Mouse (Mus musculus) lung, postnatal 10 days (tissue): ENCODE measurements around the gene Tgfbr3.
A peak's percentile ranks its signal among the peaks of the same experiment; 100 is the strongest.

Source experiments
- DNase-seq: peaks from one replicate; pipeline ENCODE4 v3.0.0; 2021

Gene Tgfbr3

DNA sequence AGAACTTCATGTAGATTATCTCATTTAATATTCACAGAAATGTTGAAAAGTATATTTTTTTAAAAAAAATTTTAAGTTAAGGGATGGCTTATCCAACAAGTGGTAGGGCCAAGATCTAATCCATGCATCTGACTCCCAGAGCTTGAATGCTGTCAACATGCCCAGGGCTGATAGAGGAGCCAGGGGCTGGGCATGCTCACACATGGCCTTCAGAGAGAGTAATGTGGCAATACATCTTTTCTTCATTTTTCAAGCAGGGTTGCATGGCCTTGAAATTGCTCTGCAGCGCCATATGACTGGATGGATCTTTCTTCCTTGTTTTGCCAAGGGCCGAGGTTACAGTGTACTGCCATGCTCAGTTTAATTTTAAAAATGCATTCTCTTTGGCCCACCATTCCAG, 185.8 kb downstream of the Tgfbr3 start:
- no peak for DNase-seq

DNA sequence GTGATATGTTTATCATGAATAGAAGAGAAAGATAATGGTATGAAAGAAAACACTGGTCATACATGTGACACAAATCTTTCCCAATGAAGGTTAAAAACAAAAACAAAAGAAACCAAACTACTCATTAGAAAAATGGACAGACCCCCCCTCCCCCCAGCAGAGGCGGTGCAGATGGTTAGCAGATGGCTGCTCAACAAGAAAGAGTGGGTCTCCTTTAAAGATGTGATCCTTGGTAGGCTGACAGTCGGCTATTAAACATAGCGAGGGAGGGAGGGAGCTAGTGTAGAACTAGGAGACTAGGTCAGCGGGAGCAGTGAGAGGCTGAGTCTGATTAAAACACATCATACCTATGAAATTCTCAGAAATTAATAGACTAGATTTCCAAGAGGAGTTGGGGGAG, 186.5 kb downstream of the Tgfbr3 start:
- DNase-seq, result no peak

DNA sequence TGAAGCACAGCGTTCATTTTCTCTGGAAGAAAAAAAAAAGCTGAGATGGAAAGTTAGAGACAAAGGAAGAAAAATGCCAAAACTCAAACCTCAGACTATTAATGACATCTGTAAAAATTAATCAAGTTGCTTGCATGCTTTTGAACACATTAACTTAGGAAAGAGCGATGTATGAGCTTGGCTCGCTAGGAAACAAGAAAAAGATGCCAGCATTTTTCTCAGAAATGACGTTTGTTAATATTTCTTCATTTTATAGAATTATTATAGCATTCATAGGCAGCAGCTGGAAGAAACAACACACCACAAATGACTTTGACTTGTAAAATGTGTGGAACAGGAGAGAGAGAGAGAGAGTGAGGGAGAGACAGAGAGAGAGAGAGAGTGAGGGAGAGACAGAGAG, 187.7 kb downstream of the Tgfbr3 start:
- DNase-seq, result no peak

DNA sequence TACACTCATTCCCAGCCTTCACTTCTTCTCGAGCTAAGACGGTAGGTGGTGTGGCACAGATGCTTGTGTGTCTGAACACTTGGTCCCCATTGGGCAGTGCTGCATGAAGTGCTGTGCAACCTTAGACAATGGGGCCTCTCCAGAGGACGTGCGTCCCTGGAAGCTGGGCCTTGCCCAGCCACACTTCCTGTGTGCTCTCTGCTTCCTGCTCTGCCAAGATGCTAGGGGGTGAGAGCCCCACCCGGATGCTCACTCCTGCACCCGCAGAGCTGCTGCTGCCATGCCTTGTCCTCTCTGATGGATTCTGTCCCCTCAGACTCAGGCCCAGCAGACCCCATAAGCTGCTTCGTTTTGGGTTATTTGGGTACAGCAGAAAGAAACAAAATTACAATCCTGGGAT, 188.3 kb downstream of the Tgfbr3 start:
- DNase-seq, result peak; percentile 60

DNA sequence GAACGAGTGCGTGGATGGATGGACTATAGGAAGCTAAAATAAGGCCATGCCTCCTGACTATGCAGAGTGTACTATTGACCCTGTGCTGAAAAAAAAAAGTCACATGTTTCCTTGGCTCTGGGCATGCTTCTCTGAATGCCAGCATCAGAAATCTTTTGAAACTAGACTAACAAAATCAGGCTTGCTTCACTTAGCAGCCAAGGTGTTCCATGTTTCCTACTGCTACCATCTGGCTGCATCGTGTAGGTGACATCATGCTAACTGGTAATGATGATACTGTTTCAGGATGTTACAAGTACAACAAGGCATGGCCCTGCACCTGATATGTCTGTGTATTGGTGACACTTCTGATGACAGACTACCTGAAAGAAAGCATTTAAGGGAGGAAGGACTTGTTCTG, 189.8 kb downstream of the Tgfbr3 start:
- DNase-seq, result no peak

DNA sequence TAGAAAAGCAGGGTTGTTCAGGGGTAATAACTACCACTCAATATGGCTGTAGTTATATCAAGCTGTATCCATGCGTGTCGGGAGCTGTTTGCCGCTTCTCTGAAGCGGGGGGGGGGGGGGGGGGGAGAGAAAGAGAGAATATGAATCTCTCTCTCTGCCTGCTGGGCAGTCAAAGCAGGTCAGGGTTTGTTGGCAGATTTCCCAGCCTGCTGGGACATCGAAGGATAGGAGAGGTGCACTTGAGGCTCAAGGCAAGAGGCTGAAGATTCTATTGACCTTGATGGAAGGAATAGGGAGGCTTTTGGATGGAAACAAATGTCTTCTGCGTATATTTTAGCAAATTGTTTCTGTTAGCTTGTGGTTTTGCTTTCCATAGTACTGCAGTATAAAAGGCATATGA, 190.4 kb downstream of the Tgfbr3 start:
- no peak for DNase-seq

DNA sequence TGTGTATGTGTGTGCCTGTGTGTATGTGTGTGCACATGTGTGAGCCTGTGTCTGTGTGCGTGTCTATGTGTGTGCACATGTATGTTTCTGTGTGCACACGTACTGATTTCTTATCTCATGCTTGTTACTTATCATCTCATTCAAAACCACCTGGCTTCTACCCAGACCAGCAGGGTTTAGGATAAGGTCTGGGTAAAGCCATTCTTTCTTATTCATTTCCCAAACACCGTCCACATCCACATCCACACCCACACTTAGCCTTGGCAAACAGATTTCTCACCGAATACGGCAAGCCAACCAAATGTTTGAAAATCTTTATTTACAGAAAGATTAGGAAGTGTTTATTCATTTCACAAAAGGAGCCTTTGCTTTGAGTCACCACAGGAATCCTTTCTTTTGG, 191.4 kb downstream of the Tgfbr3 start:
- no peak for DNase-seq

DNA sequence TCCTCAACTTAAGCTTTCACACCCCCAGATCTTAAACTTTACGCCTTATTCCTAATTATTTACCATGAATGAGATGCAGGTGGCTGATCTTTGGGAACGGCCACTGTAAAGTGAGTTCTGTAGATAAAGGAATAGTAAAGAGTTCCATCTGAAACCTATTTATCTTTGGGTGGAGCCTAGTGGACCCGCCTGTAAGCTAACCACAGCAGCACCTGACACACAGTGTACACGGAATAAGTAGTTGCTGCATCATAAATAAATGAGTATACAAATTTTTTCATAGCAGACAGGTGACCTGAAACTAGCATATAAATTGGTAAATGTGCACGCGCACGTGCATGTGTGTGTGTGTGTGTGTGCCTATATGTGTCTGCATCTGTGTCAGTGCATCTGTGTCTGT, 192.1 kb downstream of the Tgfbr3 start:
- no peak for DNase-seq

DNA sequence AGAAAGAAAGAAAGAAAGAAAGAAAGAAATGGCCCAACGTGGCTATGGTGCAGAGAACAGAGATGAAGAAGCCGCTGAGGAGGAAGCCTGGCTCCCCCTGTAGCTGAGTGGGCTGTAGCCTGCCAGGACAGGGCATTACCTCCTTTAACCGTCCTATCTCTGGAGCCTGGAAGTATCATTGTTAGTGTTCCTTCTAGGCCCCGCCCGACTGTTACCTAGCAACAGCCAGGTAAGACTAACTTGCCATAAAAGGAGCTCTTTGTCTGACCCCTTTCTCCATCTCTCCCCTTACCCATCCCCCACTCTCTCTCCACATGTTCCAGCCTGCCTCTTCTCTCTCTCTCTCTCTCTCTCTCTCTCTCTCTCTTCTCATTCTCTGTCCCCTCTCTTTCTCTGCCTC, 195.2 kb downstream of the Tgfbr3 start:
- no peak for DNase-seq

DNA sequence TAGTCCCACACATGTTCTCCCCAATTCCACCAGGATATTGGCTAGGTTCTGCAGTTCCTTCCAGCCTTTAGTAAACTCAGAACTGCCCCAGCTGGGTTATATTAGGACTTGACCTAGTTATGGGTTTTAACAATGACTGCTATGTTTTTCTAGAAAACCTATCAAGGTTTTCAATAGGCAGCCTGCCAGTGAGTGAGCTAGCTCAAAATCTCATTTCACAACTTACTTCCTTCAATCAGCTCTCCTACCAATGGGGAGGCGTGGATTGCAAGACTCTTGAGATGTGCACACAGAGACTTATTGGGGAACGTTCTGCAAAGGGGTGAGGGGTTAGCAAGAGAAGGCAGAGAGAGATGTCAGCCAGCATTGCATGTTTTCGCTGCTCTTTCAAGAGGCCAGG, 196.2 kb downstream of the Tgfbr3 start:
- no peak for DNase-seq

DNA sequence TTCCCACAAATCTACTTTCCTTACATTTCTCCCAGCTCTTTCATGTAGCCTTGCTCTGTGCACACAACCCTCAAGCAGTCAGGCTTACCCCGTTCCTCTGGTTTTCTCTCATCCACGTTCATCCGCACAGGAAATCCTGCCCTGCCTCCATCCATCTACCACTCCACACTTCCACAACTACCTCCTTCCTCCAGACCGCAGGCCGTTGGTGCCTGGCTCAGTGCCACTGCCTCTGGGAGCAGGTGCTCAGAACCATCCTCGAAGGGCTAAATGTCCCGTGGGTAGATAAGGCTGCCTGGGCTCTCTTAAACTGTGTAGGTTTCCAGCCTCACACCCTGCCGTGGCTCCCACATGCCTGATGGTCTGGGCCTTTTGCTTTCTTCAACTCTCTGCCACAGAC, 197.3 kb downstream of the Tgfbr3 start:
- no peak for DNase-seq

DNA sequence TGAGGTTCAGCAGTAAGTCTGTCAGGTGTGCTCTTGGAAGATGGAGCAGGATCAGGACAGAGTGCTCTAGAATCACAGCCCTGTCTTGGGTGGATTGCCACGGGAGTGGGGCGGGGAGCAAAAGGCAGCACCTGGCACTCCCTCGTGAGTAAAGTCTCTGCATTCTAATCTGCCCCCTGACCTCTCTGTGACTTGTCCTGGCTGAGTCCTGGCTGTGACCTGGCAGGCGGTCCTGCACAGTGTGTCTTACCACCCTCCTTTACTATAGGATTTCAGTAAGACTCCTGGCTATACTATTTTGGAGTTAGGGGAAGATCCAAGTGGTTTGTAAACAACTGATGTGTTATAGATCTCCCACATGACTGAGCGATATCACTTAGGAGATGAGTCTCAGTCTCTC, 199.5 kb downstream of the Tgfbr3 start:
- no peak for DNase-seq

DNA sequence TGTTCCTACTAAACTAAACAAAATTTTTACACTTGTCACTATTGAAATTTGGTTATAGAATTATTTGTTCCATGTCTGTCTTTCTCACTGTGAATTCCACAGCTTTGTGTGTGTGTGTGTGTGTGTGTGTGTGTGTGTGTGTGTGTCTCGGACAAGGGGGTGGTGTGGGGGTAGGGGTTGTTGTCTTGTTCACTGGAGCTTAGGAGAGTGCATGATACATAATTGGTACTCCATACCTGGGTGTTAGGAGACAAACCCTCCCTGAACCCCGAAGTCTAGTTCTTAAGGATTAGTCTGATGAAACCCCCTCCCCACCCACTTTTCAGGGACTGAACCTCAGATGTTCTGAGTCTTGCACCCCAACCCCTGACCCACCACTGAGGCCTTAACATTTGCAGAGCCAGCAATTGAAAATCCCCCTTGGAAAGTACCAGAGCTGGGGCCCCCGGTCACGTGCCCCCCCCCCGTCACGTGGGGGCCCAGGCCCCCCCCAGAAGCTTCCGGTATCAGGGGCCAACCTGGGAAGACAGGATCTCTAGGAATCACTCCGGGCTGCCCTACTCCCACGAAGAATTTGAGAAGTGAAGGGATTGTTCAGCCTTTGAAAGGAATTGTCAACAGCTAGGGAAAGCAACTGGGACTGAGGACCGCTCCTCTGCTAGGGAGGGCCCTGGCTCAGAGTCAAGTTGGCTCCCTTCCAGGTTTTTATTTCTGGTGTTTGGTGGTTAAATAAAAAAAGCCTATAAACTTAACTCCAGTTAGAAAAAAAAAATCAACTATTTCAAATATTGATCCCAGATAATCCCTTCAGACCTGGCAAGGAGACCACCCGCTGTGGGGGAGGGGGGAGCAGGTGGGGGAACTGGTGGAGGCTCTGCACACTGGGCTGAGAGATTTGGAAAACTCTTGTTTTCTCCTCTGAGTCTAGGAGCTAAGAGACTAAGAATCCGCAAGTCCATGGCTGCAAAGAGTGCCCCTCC, 201.3 kb downstream of the Tgfbr3 start:
- DNase-seq, result peak; percentile 94

DNA sequence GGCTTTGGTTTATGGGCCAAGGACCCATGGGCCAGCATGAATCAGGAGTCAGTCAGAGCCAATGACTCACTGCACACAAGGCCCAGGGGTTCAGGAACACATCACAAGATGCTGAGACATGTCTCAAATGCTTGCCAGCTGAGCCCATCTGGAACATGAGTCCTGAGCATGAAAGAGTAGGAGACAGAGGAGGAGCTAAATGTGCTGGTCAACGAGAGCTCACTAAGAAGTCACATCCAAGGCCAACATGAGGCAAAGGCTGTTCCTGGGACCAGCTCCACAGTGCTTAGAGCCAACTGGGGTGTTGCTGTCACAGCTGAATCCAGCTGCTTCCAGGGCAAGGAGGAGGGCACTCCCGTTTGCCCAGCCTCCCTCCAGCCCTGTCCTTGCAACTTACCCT, 202.1 kb downstream of the Tgfbr3 start:
- DNase-seq, result peak; percentile 88

DNA sequence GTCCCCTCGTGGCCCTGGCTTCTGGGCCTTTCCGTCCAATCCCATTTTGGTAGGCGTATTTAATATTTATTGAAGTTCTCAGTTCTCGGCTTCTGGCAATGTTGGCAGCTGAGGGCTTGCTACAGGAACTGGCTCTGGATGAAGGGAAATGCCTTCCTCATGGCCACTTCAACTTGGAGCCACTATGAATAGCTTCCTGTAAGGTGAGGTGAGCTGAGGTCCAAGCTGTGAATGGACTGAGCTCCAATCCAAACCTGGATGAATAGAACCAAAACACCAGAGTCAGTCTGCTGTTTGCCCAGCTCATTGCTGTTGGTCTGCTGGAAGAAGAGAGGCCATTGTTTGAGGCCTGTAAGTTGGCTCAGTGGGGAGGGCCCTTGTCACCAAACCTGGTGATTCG, 203.3 kb downstream of the Tgfbr3 start:
- no peak for DNase-seq

DNA sequence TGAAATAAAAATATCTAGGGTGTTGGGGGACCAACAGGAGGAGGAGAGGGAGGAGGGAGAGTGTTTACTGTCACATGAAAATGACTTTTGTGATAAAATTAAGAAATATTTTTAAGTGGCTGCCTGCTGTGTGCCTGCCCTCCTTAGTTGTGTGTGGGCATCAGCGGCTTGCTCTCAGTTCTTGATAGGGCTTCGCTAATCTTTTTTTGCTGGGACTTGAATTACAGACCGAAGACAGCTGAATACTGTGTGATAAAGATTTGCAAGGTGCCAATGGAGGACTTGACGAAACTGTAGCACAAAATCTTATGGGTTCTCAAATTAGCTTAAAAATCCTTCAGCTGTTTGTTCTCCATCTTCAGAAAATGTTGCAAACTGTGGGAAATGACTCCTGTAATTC, 205.0 kb downstream of the Tgfbr3 start:
- no peak for DNase-seq

DNA sequence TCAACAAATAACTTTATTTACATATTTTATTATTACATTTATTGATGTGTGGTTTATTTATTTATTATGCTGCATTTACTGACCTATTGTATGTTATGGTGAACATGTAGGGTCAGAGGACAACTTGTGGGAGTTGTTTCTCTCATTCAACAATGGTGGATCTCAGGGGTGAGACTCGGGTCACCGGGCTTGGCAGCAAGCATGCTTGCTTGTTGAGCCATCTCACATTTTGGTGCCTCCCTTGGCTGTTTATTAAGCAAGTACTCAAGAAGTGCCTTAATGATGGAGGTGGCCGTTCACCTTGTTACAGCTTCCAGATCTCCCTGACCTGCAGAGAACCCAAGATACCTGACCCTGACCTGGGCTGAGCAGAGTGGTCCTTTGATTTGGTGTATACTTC, 207.4 kb downstream of the Tgfbr3 start:
- no peak for DNase-seq

DNA sequence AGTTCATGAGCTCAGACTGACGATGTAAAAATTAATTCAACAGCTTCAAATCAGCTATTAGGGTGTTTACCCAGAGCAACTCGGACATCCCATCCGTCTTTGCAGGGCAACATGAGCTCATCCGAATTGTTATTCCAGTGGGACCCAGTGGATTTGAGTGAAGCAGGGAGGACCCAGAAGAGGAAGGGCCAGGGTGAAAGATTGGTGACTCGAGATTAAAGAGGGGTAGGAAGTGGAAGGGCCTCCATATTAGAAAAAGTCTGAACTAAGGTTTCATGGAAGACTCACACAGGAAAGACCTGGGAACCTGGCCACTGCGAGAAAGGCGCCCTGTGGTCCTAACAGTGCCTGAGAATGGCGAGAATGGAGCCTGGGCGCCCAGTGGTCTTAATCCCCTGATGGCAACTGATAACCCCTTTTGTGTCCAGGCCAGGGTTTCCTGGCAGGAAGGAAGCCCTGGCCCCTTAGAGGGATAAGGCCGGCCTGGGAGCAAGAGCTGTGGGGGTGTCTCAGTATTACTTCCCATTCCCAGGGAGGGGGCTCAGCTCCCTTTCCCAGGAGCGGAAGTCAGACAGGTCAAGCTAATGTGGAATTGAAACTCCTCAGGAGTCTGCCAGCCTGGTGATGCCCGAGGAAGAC, 208.3 kb downstream of the Tgfbr3 start:
- DNase-seq, result no peak

DNA sequence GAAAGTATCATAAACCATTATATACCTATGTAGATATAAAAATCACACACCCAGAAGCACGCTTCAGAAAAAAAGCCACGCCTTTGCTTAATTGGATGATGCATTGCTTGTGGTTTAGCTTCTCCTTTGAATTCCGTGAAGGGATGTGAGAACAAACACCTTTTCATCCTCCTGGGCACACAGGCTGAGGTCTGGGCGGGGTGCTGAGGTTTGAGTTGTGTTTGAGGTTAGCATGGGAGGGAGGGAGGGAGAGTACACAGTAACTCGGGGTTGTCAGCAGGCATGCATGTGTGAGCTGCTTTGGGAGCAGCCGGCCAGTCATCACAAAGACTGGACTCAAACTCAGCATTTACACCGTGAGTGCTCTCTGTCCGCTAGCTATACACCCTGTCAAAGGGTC, 209.5 kb downstream of the Tgfbr3 start:
- DNase-seq, result no peak

DNA sequence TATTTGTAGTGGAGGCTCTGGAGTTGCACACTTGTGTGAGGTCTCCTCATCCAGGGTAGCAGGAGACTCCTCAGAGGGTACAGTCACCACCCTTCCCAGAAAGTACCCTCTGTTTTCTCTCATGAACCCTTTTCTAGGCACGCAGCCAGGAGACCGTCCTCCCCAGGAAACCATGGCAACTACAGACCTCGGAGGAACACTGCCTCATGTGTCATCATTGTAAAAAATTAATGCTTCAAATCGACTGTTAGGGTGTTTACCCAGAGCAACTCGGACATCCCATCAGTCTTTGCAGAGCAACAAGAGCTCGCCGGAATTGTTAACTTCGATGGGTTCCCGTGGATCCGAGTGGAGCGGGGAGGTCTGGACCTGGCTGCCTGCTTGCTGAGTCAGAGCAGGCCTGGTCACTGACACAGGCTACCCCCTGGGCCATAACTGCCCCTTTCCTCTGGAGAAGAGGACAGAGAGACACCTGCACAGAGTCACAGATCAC, 210.2 kb downstream of the Tgfbr3 start:
- peak; percentile 82 for DNase-seq

DNA sequence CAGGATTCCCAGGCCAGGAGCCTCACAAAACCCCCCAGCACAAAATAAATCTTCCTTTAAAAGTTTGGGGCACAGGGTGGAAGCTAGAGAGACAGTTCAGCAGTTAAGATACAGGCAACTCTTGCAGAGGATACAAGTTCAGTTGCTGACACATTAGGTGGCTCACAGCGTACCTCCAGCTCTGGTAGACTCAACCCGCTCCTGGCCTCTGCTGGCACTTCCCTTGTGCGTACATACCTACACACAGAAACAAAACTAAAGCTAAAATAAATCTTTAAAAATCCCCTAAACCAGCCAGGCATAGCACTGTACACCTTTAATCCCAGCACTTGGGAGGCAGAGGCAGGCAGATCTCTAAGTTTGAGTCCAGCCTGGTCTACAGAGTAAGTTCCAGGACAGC, 211.1 kb downstream of the Tgfbr3 start:
- no peak for DNase-seq

DNA sequence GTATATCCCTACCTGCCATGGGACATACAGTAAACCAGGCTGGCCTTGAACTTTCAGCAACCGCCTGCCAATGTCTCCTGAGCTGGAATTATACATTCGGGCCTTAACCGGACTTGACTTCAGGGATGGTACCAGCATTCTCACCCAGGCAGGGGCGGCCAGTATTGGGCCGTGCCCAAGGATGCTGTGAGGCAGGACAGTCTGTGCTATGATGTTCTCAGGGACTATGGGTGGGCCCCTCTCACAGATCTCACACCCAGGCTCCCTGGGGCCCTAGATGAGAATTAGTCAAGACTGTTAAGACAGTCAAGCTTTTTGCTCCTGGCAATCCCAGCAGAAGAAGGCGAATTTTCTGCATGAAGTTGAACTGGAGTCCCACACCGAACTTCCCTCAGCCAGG, 211.5 kb downstream of the Tgfbr3 start:
- no peak for DNase-seq

DNA sequence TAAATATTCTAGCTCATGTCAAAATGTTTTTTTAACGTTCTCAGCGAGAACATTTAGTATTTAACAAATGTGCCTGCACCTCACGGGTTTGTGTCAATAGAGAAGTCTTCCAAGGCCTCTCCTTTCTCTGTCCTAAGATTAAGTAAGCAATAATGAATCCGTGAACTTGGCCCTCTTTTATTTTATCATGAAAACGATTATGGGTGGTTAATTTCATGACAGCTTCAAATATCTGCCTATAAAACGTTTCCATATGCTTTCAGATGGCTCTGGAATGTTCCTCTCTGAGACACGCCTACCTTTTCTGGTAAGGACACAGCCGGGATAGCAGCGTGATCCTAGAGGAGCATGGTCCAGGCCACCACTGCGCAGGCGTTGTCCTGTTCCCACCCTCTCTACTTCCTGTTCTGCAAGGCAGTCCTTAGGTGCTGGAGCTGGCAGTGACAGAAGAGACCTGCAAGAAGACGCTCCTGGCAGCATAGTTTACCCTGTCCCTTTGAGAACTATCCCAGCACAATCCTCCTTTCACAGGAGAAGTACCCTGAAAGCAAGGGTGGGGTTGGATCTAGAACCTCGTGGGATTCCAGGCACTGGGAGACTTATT, 214.3 kb downstream of the Tgfbr3 start:
- peak; percentile 46 for DNase-seq

DNA sequence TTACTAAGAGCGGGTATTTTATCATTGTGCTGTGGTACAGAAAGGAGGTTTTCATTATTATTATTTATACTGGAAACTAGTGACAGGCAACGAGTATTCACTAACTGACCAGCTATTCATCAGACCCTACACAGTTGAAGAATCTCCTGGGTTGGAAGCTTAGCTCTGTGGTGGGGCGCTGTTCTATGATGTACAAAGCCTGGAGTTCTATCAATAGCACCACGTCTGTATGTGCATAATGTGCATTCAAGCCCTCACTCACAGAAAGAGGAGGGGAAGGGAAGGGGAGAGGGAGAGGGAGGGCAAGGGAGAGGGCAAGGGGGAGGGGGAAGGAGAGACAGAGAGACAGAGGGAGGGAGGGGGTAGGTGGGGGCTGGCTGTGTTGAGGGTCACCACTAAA, 215.1 kb downstream of the Tgfbr3 start:
- no peak for DNase-seq
